Mouse (Mus musculus) thymus, adult 2 months (tissue): Measurements from ENCODE around the gene Borcs7.

ENCODE experiments used
- CTCF ChIP-seq: fragments of 200-500 bp; IDR thresholded peaks from 2 replicates; pipeline ENCODE4 v1.5.1; 2012; ENCODE audit warnings: mild to moderate bottlenecking, control low read depth, low read length, moderate library complexity, borderline replicate concordance; ENCODE audit not compliant: control insufficient read depth, poor library complexity, insufficient read depth; ENCODE audit errors: extremely low read depth
- POLR2A ChIP-seq: fragments of 200-500 bp; IDR thresholded peaks from 2 replicates; pipeline ENCODE4 v1.6.1; 2012; ENCODE audit warnings: mild to moderate bottlenecking, low read length, control low read depth, moderate library complexity; ENCODE audit not compliant: control insufficient read depth, poor library complexity, insufficient read depth; ENCODE audit errors: extremely low read depth

GRCm38 (mm10) chr19:46689460-46690372 is at the start of gene Borcs7:
- peak; percentile 60; the same call in 1 of the 2 replicates for TF ChIP-seq POLR2A
- TF ChIP-seq CTCF, result peak; percentile 40; the same call in 1 of the 2 replicates
